Mouse (Mus musculus) gastrocnemius, adult 8-10 months (tissue): ENCODE measurements around the gene Nav2. TPM values are rescaled to one million over a fixed set of nuclear protein-coding genes. Genes with fewer than 3 reads are reported as not detected.

Experiments
- DNase-seq, 2 experiments: peaks; one replicate each; pipeline ENCODE4 v3.0.0; 2022; ENCODE audit warnings: low spot score in 2 of 2
- total RNA-seq, 4 experiments: library from RNA; stranded (reverse); gene quantifications; 2 replicates each; pipeline ENCODE4 v1.2.4; 2022

Gene Nav2
- total RNA-seq, 4 experiments from 2014 or later, result 15.9 to 30.8 (median 25.7) TPM

DNA sequence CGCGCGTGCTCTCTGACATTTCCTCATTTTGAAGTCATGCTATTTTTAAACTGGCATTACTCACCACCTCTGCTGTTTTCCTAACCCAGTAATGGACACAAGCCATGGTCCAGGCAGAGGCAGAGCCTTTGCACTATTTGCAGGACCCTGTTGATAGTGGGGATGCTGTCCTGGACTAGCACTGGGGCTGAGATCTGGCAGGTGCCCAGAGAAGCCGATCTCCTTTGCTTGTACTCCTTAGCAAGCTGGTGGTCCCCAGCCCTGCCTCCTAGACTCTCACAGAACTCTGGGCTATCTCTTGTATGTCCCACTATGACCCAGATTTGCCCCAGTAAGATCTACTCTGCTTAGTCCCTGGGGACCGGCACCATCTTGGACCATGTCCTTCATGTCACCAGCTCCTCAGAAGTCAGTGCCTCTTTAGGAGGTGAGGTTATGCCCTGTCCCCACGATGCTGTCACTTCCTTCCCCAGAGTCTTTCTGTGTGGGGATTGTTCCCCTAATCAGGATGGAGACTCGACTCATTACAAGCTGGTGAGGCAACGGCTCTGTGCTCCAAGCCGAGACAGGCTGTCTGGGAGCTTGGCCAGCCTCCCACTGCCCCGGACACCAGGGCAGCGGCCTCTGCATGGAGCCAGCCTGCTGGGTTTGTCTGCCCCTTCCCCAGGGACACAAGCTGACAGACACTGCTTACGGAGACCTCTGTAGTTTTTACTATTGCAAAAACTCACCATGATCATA lies 250.3 kb downstream of the Nav2 start:
- DNase-seq, result no peak

DNA sequence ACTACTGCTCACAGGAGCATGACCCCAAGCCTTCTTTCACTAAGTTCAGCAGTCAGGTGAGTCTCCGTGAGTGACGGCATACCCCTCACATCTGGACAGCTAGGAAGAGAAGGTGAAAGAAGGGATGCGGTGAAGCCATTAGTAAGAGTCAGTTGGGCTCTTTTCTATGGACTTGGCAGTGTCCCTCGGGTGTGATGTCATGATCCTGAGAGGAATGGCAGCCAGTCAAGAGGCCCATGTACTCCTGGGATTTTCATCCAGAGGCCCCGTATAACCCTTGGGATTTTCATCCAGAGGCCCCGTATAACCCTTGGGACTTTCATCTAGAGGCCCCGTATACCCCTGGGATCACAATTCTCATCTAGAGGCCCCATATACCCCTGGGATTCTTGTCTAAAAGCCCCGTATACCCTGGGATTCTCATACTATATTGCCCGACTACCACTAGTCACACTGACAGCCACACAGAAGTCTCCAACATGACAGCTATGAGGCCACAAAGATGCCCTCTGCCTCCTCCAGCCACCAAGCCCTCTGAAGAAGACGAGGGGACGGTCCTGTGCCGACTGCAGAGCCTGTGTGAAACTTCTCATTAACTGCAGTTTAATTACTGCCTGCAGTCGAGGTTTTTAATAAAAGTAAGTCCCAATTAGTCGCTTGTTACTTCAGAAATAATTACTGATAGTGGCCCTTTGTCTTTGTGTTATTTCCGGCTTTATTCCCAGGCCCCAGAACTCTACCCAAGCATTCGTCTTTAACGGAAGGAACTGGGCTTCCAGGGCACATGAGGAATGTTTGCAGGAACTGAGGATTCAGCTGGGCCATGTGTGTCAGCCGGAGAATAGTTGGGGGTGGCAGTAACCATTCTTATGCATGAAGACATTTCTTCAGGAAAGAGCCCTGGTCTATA lies 251.4 kb downstream of the Nav2 start:
- no peak for DNase-seq

DNA sequence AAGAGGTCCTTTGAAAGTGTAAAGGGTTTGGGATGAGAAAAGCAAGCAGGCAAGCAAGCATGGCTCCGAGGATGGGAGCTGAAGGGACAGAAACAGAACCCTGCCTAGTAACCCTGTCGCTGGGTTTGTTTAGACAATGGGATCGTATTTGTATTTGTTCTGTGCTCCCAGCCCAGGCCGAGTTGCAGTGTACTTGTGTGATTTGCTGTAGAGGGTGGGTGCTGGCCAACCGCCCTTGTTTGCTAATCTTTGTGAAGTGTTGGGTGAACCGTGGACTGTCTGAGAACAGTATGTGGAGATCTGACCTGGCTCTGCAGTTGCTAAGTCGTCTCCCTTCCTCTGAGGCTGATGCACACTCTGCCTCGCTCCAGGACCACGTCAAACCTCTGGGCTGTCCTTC lies 253.6 kb downstream of the Nav2 start:
- no peak for DNase-seq

DNA sequence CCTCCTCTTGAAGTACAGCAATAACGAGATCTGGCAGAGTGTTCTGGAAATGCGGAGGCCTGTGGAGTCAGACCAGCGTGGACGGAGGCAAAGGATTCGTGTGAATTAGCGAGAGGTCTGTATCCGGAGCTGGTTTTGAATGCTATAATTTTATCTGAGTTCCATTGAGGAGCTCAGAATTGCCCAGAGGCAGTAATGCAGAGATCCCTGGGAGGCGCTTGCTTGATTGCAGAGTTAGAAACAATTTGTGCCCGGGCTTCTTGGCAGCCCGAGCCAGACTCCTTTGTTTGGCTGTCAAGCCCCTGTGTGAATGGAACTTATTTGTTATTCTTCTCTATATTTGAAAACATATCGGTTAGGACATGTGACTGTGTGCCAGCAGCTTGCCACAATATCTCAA lies 255.3 kb downstream of the Nav2 start:
- DNase-seq, result no peak

DNA sequence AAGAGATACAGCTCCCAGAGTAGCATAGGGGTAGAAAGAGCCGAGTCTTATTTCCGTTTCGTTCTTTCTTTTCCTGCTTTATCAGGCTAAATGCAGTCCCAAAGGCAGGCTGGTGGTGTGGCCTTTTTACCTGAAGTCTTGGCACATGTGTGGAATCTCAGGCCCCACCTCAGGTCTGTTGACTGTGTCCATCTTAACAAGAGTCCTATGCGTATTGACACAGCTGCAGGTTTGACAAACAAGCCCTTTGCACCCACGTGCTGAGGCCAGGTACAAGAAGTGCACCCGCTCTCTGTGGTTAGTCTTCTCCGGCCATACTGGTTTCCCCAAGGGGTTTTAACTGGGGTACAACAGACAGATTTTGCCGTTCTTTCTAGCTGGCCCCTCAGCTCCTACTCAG lies 256.4 kb downstream of the Nav2 start:
- no peak for DNase-seq

DNA sequence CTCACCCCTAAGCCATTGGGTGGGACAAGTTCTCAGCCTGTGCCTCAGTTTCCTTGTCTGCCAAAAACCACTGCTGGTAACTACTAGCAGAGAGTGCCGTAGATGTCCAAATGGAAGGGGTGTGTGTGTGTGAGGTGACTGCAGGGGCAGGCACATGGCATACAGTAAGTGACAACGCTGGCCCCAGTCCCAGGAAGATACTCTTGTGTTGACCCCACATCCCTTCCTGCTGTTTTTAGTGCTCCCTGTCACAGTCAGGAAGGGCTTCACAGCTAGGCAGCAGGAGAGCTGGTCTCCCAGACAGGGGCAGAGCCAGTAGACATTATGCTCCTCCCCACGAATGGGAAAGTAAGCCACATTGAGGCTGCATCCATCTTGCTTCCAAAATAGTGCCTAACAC lies 264.4 kb downstream of the Nav2 start:
- no peak for DNase-seq

DNA sequence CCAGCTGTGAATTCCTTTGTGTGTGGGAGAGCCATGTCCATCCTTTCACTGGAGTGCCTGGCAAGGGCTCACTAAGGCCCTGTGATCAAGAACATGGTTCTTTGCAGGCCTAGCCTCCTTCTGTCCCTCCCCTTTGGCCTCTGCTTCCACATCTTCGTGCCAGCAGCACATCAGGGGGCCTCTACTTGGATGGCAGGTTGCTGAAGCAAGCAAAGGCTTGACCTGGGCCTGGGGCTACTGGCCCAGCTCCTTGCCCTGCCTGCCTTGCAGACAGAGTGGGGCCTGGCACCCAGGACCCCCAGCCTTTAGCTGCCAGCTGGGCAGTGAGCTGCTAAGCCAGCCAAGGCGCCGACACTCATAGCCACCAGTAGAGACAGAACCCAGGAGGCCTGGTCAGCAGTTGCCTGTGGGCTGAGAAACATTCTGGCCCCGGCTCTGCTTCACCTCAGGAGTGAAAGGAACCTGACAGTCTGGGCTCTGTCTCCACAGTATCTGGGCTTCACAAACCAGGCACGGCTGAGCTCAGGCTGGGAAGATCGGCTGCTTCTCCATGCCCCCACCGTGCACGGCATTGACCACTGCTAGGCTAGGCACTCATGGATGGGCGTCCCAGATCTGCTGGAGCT lies 267.4 kb downstream of the Nav2 start:
- no peak for DNase-seq

DNA sequence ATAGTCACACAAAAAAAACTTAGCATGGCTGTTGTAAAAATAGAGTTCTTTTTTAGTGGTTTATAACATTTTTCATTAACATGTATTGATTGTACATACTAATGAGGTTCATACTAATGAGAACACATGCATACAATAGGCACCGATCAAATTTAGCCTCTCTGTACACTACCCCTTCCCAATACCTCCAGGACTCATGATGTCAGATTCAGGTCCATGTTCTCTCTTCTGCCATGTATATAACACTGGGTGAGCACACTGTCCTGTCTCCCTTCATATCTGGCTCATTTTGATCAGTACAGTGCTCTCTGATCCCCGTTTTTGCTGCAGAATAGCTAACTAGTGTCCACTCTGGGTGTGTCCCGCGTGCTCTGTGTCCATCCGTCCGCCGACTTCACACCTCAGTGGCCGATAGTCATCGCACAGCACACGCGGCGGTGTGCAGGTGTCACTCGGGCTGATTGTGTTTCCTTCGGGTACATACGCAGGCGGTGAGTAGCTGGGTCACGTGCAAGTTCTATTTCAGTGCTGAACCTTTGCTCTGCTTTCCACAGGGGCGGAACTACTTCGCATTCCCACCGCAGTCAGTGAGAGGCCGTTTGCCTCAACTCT lies 268.2 kb downstream of the Nav2 start:
- no peak for DNase-seq

DNA sequence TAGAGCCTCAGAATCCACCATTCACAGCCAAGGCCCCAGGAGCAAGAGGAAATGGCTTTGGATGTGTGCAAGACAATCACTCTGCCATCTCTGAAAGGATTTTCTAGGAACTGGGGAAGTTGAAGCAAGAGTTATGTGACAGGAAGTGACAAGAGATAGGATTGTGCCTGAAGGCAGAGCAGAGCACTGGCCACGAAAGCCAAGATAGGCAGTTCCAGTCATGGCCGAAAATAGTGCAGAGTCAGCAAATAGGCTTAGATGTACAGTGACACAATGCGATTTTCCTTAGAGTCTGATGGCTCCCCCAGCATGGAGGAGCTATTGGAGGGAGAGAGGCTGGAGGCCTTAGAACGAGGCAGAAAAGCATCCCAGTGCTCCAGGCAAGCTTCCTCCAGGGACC lies 269.7 kb downstream of the Nav2 start:
- DNase-seq, result no peak

DNA sequence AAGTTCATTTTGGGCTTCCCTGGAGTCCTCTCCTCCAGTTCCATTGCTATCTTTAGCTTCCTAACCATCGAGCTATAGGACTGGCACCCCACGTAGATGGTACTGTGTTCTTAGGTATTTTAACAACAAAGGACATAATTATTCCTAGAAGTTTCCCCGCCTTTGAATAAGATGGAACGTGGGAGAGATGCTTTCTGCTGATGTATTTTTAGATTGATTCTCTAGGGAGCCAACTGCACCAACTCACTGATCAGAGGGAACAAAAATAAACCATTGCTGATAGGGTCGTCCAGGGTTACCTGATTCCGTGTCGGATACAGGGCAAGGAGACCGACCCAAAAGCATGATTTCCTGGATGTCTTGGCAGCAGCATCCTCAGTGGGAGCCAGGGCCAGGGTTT lies 272.5 kb downstream of the Nav2 start:
- DNase-seq, result no peak

DNA sequence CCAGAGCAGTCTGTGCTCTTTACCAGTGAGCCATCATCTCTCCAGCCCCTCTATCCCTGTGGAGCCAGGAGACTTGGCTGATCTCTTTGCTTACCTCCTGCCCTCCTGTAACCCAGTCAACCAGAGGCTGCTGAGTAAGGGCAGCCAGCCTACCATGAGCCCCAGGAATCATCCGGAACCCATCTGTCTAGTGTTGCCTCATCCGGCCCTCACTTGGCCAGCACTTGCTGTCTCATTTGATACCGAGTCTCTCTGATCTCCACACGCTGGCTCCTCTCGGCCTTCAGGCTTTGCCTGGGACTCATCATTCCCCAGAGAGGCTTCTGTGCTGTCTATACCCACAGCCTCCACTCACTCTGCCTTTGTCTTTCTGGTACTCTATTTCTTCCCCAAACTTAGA lies 273.9 kb downstream of the Nav2 start:
- peak; percentile 55 to 70 for DNase-seq

DNA sequence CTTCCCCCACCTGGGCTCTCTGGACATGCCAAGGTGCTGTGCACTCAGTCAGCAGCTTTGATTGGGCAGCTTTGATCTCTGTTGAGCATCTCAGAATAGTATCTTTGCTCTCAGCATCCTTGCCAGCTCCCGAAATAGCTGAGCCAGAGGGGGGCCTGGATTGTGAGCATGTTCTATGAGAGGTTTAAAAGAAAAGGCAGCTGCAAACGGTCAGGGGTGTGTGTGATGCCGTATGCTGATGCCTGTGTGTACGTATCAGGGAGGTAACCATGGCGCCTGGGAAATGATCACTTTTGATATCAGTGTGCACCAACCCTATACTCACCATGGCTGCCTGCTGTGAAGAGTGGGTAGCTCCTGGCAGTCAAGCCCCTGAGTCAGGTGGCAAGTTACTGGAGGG lies 275.2 kb downstream of the Nav2 start:
- DNase-seq, result peak in 1 of 2 experiments; percentile 17

DNA sequence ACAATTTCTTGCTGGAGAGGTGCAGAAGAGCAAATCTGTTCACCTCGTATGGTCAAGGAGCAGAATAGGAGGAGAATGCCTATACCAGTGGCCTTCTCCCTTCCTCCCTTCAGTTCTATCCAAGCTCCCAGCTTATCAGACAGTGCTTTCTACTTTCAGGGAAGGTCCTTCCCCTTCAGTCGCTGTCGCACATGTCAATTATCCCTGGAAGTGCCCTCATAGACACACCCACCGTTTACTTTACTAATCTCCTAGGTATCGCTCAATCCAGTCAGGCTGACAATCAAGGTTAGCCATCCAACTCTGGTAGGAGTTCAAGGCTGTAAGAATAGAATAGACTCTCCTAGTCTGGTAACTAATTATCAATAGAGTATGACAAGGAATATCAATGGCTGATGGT lies 277.5 kb downstream of the Nav2 start:
- no peak for DNase-seq

DNA sequence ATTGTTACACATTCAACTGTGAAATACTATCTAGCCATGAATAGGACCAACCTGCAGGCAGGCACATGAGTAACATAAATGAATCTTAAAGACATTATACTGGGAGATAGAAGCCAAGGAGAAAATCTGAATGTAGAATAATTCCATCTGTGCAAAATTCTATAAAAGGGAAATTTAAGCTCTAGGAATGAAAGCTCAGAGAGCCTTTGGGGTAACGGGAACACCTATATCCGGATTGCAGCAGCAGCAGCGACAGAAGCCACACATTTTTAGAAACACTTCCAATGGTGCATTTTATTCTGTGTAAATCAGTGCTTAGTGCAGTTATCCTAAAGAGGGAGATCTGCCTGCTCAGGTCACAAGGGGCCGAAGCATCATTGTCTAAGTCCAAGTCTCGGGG lies 280.8 kb downstream of the Nav2 start:
- no peak for DNase-seq

DNA sequence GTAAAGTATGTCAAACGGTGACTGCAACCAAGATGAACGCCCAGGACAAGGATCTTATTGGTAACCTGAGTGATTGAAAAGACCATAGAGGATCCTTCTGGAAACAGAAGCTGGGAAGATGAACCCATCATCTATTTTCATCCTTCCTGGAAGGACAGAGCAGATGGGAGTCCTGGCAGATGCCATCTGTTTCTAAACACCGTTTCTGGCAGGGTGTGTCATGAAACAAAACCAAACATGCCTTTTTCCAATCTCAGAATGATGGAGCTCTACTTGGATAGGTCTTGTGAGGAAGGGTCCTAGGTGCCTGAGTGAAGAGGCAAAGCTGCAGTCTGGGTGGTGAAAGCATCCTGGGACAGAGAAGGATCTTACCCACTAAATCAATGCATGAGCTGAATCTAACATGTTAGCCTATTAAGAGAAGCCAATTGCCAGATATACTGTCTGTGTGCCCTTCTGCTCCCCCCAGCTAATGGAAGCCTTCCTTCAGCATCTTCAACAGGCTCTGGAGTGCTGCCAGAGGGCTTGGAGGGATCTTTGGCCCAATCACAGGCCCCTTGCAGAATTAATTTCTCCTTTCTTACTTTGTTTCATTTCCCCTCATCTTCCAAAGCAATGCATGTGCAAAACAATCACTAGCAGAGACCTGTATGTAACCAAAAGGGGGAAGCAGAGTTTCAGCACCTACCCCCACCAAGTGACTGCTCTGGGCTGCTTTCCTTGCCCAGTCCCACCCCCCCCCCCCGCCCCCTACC lies 281.9 kb downstream of the Nav2 start:
- no peak for DNase-seq

DNA sequence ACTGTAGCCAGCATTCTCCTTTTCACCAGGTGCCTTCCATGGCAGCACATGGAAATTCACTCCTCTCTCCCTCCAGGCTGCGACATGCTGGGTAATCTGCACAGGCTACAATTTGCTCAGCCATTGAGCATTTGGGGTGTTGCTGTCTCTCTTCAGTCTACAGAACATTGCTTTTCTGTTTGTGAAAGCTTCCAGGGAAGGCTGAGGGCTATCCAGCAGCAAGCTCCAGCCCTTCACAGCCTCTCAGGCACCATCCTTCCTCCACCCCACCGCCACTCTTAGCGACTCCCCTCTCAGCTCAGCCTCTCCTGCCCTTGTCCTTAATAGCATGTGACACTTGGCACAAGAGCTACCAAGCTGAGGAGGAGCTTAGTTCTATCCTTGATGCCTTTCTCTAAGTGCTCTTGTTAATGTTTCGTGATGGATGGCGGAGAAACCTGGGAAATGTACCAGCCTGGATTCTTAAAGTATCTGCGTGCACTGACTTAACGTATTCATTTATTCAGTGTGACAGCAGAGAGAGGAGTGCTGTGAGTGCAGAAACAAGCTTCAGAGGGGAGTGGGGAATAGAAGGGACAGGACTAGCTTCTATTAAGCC lies 282.7 kb downstream of the Nav2 start:
- no peak for DNase-seq

DNA sequence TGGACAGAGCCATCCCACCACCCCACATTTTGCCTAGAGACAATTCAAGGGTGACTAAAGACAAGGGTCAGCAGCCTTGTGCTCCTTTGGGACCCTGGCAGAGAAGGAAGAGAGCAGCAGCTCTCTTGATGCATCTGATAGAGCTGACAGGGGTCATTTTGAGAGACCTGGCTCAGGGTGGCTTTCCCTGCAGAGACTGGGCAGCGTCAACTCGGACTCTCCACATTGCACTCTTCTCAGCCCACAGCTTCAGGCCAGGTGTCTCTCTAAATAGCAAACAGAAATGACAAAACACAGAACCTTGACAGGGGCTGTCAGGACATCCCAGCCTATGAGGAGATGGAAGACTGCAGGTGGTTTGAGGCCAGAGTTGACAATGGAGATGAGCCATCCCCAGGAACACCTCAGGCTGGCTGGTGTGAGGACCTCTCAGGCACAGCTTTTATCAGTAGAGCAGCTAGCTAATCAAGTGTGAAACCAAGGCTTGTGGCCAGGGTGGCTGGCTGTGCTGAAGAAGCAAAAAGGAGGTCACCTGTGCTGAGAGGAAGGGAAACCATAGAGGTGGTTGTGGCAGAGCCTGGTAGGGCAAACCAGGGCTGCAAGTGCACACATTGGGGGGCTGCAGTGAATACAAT lies 283.7 kb downstream of the Nav2 start:
- no peak for DNase-seq

DNA sequence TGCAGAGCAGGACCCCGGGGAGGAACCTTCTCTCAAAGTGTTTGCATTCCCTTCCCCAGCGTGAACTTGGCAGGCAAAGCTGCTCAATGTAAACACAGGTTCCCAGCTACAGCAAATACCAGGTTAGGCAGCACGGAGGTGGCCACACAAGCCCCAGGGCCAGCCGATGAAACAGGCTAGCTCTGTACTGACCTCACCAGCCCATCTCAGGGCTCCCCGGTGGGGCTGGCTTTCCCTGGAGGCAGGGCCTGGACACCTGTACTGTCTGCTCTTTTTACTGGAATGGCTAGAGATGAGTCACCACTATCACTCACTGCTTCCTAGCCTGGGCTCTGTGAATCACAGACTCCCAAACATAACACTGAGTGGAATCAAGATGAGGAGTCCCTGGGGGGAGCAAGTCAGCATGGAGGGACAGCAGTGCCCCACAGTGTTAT lies 287.2 kb downstream of the Nav2 start:
- DNase-seq, result no peak

DNA sequence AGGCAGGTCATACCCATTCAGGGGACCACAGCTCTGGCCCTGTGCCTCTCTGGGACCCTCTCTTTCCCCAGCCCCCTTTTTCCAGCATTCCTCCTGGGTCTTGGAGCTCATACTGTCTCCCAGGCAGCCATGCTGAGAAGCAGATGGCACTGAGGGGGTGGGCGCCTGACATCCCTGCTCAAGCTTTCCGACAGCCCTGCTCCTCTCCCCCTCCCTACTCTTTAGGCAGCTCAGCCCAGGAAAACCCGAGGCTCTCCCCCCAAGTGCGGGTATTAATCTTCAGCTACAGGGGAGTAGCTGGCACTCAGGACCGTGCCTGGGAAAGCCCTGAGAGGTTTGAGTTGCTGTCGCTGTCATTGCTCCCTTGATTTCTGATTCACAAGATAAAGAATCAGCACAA lies 290.9 kb downstream of the Nav2 start:
- DNase-seq, result no peak

DNA sequence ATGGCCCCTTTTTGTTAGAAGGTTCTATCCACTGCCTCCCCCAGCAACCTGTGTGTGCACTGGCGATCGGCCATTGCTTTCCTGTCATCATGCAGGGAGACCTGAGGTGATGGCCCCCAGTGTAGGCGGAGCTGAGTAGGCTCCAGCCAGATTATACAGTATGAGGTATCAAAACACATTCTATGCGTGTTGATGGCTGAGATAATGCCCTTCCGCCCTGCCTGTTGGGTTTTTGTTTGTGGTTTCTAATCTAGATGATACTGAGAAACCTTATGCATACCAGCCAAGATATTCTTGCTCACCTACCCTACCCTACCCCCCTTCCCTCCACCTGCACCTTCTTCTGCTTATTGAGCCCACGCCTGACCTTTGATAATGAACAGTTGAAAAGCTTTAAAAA lies 291.8 kb downstream of the Nav2 start:
- DNase-seq, result no peak
